Mouse (Mus musculus) forebrain, embryonic 12.5 days (tissue): ENCODE data around the gene Pogz. TPM values are rescaled to one million over a fixed set of nuclear protein-coding genes. Genes with fewer than 3 reads are reported as not detected.
A peak's percentile ranks its signal among the peaks of the same experiment; 100 is the strongest.
"Not testable (repeated sequence)": the region's sequence is repeated elsewhere in the genome, so short reads cannot be mapped to it uniquely, and the experiment has no call there.

Source experiments
- ATAC-seq: fragments of 200-750 bp; cut with Nextera tagmentation; 2 replicates; pipeline ENCODE4 v1.8.0; 2017; ENCODE audit warnings: moderate TSS enrichment; ENCODE audit not compliant: low FRiP score
- H3K27ac ChIP-seq: fragments of 300-500 bp; sonication (generic); 2 replicates; pipeline ENCODE4 v1.5.1; 2016; ENCODE audit warnings: mild to moderate bottlenecking
- H3K27me3 ChIP-seq: fragments of 300-500 bp; sonication (generic); 2 replicates; pipeline ENCODE4 v1.6.1; 2016; ENCODE audit warnings: mild to moderate bottlenecking
- H3K36me3 ChIP-seq: fragments of 300-500 bp; sonication (generic); replicated peaks from 2 replicates; pipeline ENCODE4 v1.6.1; 2016; ENCODE audit warnings: mild to moderate bottlenecking
- H3K4me1 ChIP-seq: fragments of 300-500 bp; sonication (generic); 2 replicates; pipeline ENCODE4 v1.6.1; 2016
- H3K4me2 ChIP-seq: fragments of 300-500 bp; sonication (generic); 2 replicates; pipeline ENCODE4 v1.6.1; 2016; ENCODE audit warnings: mild to moderate bottlenecking, moderate library complexity
- H3K4me3 ChIP-seq: fragments of 300-500 bp; sonication (generic); replicated peaks from 2 replicates; pipeline ENCODE4 v1.5.1; 2016; ENCODE audit warnings: mild to moderate bottlenecking
- H3K9ac ChIP-seq: fragments of 300-500 bp; sonication (generic); 2 replicates; pipeline ENCODE4 v1.6.1; 2016; ENCODE audit warnings: mild to moderate bottlenecking
- H3K9me3 ChIP-seq: fragments of 300-500 bp; sonication (generic); 2 replicates; pipeline ENCODE4 v1.6.1; 2016
- WGBS: fragments of 180-500 bp; shearing (Covaris S2); methylation state at CpG from one replicate; pipeline ENCODE4 v1.1.7; 2016; 5-methylcytosine and 5-hydroxymethylcytosine counted together
- polyA plus RNA-seq: library from polyadenylated mRNA; unstranded; fragments of >200 nt; fragmentation: Nextera tagmentation; extraction: Ambion mirVana; gene quantifications from 2 replicates; pipeline ENCODE4 v1.2.1, GENCODE M21; 2016

Gene Pogz
- polyA plus RNA-seq, 1 experiment from 2014 or later, result 28.8 TPM

DNA sequence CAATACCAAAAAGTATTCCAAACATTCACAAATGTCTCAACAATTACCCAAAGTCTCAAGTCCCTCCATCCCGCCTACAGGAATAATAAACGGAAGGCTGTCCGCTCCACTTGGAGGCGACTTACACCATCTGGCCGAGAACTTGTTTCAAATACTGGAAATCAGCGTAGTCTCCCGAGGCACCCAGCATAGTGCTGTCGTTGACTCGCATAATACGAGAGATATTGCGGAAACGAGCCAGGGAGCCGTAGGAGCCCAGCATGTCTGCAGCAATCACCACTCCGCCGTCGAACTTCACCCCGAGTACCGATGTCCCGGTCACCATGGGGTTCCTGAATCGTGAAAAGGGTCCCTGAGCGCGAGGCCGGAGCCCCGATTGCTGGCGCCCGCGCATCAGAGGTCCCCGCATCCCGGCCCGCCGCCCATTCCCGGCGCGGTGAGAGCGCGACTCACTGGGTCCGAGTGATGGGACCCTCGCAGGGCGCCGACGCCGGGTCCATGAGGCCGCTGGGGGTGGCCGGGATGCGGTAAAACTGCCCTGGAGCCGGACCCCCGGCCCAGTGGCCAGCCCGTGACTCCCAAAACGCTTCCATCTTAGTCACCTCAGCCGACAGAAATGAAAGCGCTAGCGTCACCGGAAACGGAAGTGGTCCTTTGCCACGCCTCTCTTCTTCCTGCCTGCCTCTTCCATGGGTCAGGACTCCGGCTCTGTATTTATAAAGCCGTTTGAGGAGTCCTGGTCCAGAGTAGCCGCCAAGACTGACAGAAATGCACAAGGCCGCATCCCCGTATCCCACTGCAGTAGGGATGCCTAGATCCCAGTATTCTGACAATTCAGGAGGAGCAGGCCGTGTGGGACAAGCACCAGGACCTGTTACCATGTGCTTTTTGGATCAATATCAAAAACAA, 49.2 kb downstream of the Pogz start, which contains the start of gene Psmb4:
Gene Psmb4 (minus strand): TSS at position 646 of the 909 bp plus-strand sequence.
- Histone ChIP-seq H3K9ac (peak within 1 kb of the TSS; percentile 94), H3K4me2 (peak within 1 kb of the TSS; percentile 85), H3K9me3 (no peaks in the 10 kb centered on the region), H3K36me3 (peaks cover 41% of the 10 kb centered on the region), H3K4me1 (peaks cover 18% of the 10 kb centered on the region), H3K27me3 (no peaks in the 10 kb centered on the region), H3K4me3 (peak within 1 kb of the TSS; percentile 96), H3K27ac (peak within 1 kb of the TSS; percentile 62)
- ATAC-seq, result peak; percentile 90
- WGBS, result 2% methylated on average over 61 of the region's 61 CpGs

DNA sequence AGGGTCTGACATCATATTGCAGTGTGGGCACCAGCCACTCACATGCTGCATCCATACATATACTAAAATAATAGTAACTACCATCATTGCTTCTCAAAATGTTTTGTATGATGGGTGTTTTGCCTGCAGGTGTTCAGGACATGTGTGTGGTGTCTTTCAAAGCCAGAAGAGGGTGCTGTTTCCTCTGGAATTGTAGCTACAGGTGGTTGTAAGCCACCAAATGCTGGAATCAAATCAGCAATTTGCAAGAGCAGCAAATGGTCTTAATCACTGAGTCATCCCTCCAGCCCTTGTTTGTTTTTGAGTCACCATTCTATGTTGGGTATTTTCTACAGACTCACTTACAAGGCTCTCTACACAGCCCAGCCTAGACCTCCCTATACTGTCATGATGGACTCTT, 51.2 kb downstream of the Pogz start:
- 0 out of 2 replicates have a peak, but pooled peaks cover 8% of the 10 kb centered on the region for H3K27me3 ChIP-seq
- H3K27ac ChIP-seq, result no peak overlapping the region
- H3K4me2 ChIP-seq, result no peak overlapping the region
- ATAC-seq, result no peak
- H3K4me3 ChIP-seq, result no peak overlapping the region
- peaks cover 23% of the 10 kb centered on the region for H3K36me3 ChIP-seq
- H3K4me1 ChIP-seq, result peaks cover 18% of the 10 kb centered on the region
- H3K9ac ChIP-seq, result no peak overlapping the region
- no peaks in the 10 kb centered on the region for H3K9me3 ChIP-seq

DNA sequence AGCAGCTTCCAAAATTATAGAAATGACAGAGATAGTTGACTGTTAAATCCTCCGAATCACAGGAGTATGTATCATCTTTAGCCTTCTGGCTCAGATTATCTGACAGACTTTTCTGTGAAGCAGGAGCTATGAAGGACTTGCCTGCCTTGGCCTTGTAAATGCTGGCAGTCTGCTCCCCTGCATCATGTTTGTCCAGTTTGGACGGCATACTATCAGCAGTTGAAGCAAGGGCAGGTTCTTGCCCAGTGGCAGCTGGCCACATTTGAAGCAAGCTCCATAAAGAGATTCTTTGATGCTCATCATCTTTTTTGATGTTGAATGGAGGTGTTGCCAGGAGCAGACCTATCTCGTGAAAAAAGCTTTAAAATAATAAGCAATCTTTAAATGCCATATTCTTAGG, 56.7 kb downstream of the Pogz start:
- H3K4me2 ChIP-seq, result no peak overlapping the region
- H3K9me3 ChIP-seq, result no peaks in the 10 kb centered on the region
- no peak for ATAC-seq
- H3K36me3 ChIP-seq, result no peaks in the 10 kb centered on the region
- 71% methylated on average over 3 of the region's 3 CpGs for WGBS
- peaks cover 12% of the 10 kb centered on the region for H3K27me3 ChIP-seq
- H3K27ac ChIP-seq, result no peak overlapping the region
- no peaks in the 10 kb centered on the region for H3K4me1 ChIP-seq
- no peak overlapping the region for H3K9ac ChIP-seq
- no peak overlapping the region for H3K4me3 ChIP-seq

DNA sequence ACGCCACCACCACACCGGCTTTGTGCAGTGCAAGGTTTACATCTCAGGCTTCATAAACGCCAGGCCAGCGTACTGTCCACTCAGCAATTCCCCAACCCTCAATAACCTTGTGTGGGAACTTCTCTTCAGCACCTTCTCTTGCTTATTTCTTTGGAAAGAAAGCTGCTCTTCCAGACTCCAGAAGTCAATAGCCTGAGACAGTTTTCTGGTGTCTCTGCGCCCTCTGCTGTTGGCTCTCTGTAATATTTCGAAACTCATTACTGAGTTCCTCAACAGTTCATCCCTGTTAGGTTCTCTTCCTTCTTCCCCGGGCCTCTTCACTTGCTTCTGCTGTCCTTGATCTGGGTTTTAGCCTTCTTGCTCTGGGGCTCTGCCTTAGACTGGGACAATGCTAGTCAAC, 65.4 kb downstream of the Pogz start:
- 21% methylated on average over 7 of the region's 7 CpGs for WGBS
- no peak overlapping the region for H3K4me2 ChIP-seq
- no peak overlapping the region for H3K27ac ChIP-seq
- no peaks in the 10 kb centered on the region for H3K4me1 ChIP-seq
- H3K4me3 ChIP-seq, result no peak overlapping the region
- no peak for ATAC-seq
- H3K36me3 ChIP-seq, result no peaks in the 10 kb centered on the region
- no peaks in the 10 kb centered on the region for H3K27me3 ChIP-seq
- no peak overlapping the region for H3K9ac ChIP-seq
- no peaks in the 10 kb centered on the region for H3K9me3 ChIP-seq

DNA sequence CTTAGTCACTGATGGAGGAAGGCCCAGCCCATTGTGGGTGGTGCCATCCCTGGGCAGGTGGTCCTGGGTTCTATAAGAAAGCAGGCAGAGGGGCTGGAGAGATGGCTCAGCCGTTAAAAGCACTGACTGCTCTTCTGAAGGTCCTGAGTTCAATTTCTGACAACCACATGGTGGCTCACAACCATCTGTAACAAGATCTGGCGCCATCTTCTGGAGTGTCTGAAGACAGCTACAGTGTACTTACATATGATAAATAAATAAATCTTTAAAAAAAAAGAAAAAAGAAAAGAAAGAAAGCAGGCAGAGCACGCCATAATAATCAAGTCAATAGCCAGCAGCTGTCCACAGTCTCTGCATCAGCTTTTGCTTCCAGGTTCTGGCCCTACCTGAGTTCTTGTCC, 67.4 kb downstream of the Pogz start:
- ATAC-seq, H3K27me3 ChIP-seq, H3K9ac ChIP-seq, H3K36me3 ChIP-seq, H3K4me2 ChIP-seq, H3K27ac ChIP-seq, H3K4me1 ChIP-seq, H3K9me3 ChIP-seq, H3K4me3 ChIP-seq: not testable (repeated sequence)
- WGBS, result 66% methylated on average over 3 of the region's 3 CpGs

DNA sequence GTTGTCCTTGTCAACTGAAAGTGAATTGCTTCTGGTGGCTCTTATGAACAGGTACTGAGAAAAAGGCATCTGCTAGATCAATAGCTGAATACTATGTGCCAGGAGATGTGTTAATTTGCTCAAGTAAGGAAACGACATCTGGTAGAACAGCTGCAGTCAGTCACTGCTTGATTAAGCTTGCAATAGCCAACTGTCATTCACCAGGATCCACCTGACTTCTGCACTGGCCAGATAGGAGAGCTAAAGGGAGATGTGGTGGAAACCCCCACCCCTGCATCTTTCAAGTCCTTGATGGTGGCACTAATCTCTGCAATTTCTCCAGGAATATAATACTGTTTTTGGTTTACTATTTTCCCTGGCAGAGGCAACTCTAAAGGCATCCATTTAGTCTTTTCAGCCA, 69.1 kb downstream of the Pogz start:
- H3K4me2 ChIP-seq, result no peak overlapping the region
- H3K27ac ChIP-seq, result no peak overlapping the region
- H3K9ac ChIP-seq, result no peak overlapping the region
- ATAC-seq, result no peak
- no peaks in the 10 kb centered on the region for H3K4me1 ChIP-seq
- no peaks in the 10 kb centered on the region for H3K36me3 ChIP-seq
- H3K4me3 ChIP-seq, result no peak overlapping the region
- no peaks in the 10 kb centered on the region for H3K27me3 ChIP-seq
- no peaks in the 10 kb centered on the region for H3K9me3 ChIP-seq
- 59% methylated on average over 1 of the region's 1 CpGs for whole genome bisulfite sequencing

DNA sequence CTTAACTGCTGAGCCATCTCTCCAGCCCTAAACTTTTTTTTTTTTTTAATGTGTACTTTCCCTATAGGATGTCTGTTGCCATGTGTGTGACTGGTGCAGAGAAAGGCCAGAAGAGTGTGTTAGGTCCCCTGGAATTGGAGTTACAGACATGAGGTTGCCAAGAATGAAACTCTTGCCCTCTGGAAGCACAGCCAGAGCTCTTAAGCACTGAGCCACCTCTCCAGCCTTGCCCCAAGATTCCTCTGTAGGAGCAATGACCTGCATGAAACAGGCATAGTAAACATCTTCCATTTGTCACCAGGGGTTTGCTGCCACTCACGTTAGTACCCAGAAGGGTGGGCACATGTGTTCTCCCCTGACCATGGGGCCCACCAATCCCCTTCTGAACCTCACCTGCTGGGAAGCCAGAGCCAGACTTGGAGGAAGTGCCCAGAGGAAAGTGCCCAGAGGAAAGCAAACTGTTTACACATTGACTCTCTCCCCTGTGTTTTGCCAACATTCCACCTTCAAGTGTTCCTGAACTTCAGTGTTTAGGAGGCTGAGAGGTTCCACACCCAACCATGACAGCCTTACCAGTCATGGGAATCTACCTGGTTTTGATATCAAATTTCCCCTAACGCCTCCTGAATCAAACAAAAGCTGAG, 73.8 kb downstream of the Pogz start:
- no peak overlapping the region for H3K4me3 ChIP-seq
- H3K27me3 ChIP-seq, result no peaks in the 10 kb centered on the region
- H3K27ac ChIP-seq, result no peak overlapping the region
- H3K36me3 ChIP-seq, result no peaks in the 10 kb centered on the region
- no peak for ATAC-seq
- H3K4me1 ChIP-seq, result no peaks in the 10 kb centered on the region
- H3K9me3 ChIP-seq, result no peaks in the 10 kb centered on the region
- no peak overlapping the region for H3K4me2 ChIP-seq
- H3K9ac ChIP-seq, result no peak overlapping the region
- WGBS, result 81% methylated on average over 2 of the region's 2 CpGs

DNA sequence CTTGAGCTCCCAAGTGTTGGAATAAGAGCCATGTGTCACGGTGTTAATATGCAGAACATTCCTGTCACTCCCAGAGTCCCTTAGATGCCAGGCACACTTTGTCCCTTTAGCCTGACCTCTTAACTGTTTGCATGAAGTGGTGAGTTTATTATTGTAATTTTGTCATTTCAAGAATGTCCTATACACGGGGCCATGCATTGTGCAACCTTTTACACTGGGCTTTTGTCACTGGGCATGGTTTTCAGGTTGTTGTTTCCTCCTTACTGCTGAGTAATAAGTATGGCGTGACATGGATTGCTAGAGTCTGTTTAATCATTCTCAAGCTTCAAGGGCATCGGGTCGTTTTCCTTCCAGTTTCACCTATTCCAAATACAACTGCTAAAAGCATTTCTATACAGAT, 76.4 kb downstream of the Pogz start:
- Histone ChIP-seq H3K9ac (no peak overlapping the region), H3K27ac (no peak overlapping the region), H3K4me2 (no peak overlapping the region), H3K27me3 (no peaks in the 10 kb centered on the region), H3K36me3 (no peaks in the 10 kb centered on the region), H3K4me3 (no peak overlapping the region), H3K9me3 (no peaks in the 10 kb centered on the region), H3K4me1 (no peaks in the 10 kb centered on the region)
- no peak for ATAC-seq
- WGBS, result 79% methylated on average over 5 of the region's 5 CpGs

DNA sequence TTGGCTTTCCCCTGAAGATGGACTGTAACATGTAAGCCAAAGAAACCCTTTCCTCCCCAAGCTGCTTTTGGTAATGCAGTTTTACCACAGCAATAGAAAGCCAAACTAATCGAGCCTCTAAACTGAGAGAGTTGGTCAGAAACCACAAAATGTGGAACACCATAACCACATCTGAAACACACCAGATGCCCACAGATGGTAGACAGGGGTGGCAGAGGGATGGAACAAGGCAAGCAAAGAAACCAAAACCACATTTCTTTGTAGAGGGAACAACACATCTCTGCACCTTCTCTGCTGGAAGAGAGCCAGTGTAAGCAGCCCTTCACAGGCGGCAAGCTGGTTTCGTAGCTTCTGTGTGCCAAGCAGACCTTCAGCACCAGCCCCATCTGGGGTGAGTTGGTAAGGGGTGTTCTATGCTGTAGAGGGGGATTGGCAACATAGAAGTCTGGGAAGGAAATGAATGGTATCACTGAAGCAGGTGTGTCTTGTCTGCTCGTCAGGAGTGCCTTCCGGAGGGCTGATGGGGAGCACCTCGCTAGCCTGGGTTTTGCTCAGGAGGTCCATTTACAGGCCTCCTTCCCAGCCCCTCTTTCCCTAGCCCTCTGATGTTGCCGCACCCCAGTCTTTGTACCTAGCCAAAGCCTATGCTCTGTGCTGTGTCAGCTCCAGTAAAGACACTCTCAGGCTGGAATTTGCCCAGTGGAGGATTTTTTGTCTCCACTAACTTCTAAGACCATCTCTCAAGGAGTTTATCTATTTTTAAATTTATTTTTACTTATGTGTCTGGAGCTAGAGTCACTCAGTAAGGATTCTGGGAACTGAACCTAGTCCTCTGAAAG, 78.8 kb downstream of the Pogz start:
- 93% methylated on average over 7 of the region's 7 CpGs for WGBS
- H3K4me2 ChIP-seq, result no peak overlapping the region
- no peaks in the 10 kb centered on the region for H3K36me3 ChIP-seq
- H3K9ac ChIP-seq, result no peak overlapping the region
- no peaks in the 10 kb centered on the region for H3K27me3 ChIP-seq
- no peak for ATAC-seq
- H3K4me1 ChIP-seq, result no peaks in the 10 kb centered on the region
- H3K27ac ChIP-seq, result no peak overlapping the region
- no peaks in the 10 kb centered on the region for H3K9me3 ChIP-seq
- no peak overlapping the region for H3K4me3 ChIP-seq

DNA sequence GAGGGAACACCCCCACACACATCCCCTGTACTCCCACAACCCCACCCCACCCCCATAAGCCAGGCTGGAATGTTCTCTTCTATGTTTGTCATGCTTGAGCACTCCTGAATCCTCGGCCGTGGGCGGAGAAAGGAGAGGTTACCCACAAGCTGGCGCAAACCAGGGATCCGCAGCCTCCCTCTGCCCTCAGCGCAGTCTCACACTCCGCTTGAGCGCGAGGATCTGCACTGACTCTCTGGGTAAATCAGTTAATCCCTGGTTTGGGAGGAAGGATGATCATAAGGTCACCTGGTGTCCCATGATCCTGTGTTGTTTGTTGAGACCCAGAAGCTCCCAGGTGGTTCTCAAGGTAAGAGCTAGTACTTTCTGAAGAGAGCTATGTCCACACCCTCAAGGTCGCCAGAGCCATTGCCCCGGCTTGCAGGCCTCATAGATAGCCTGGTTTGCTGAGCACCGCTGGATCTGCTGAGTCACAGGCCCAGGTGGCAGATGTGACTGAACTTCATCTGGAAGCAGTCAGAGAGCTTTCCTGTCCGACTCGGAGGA, 80.5 kb downstream of the Pogz start:
- no peaks in the 10 kb centered on the region for H3K9me3 ChIP-seq
- H3K27ac ChIP-seq, result no peak overlapping the region
- WGBS, result 51% methylated on average over 14 of the region's 14 CpGs
- no peaks in the 10 kb centered on the region for H3K27me3 ChIP-seq
- H3K36me3 ChIP-seq, result no peaks in the 10 kb centered on the region
- H3K4me1 ChIP-seq, result no peaks in the 10 kb centered on the region
- H3K4me3 ChIP-seq, result no peak overlapping the region
- no peak for ATAC-seq
- no peak overlapping the region for H3K9ac ChIP-seq
- H3K4me2 ChIP-seq, result no peak overlapping the region

DNA sequence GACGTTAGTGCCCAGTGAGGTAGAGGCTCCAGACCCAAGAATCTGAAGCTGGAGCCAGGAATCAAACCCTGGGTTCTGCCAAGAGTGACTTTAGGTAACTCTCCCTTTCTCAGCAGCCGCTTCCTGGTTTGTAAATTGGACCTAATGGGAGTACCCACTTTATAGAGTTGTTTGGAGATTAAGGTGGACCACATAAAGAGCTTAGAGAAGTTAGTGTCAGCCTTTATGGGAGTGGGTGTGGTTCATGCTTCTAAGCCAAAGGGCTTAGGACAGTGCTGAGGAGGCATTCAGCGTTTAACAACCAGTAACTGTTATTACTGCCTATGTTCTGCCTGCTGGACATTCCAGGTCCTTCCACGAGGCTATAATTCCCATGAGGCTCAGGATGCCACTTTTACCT, 81.5 kb downstream of the Pogz start:
- WGBS, result 78% methylated on average over 4 of the region's 4 CpGs
- Histone ChIP-seq H3K27me3 (no peaks in the 10 kb centered on the region), H3K36me3 (no peaks in the 10 kb centered on the region), H3K9me3 (no peaks in the 10 kb centered on the region), H3K4me1 (no peaks in the 10 kb centered on the region), H3K27ac (no peak overlapping the region), H3K4me3 (no peak overlapping the region), H3K9ac (no peak overlapping the region), H3K4me2 (no peak overlapping the region)
- no peak for ATAC-seq

DNA sequence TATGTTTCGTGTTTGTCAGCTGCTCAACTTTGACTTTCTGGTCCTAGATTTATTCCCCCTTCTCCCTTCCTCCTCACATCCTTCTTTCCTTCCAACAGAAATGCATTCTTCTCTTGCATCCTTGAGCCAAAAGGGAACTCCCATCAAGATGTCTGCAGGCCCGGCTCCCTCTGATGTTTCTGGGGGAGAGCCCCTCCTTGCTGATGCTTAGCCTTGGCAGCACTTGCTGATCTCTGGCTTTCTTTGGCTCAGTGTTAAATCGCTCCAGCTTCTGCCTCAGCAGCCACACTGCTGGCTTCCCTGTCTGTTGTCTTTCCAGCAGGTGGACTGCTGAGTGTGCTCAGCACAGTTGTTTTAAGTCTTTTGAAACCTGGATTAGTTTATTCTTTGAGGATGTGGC, 83.7 kb downstream of the Pogz start:
- H3K27me3 ChIP-seq, result no peaks in the 10 kb centered on the region
- no peak overlapping the region for H3K4me2 ChIP-seq
- no peaks in the 10 kb centered on the region for H3K4me1 ChIP-seq
- H3K9me3 ChIP-seq, result no peaks in the 10 kb centered on the region
- no peak for ATAC-seq
- H3K27ac ChIP-seq, result no peak overlapping the region
- H3K36me3 ChIP-seq, result no peaks in the 10 kb centered on the region
- H3K9ac ChIP-seq, result no peak overlapping the region
- WGBS, result 57% methylated on average over 3 of the region's 3 CpGs
- no peak overlapping the region for H3K4me3 ChIP-seq
